Mouse (Mus musculus): Measurements from ENCODE around the gene Nectin2.
"Not testable (repeated sequence)": the region's sequence is repeated elsewhere in the genome, so short reads cannot be mapped to it uniquely, and the experiment has no call there.

Nectin2 gene

GRCm38 (mm10) chr7:19750217-19751069 lies at the start of gene Nectin2:
Gene Nectin2, minus strand, starts transcription at chr7:19750483.
- peak; percentile 68 for DNase-seq (ENCODE audit: low read depth, low spot score)

GRCm38 (mm10) chr7:19796697-19797588 lies 46.7 kb upstream of the Nectin2 start, which contains the start of gene Cblc:
Gene Cblc, minus strand, starts transcription at chr7:19796809.
- DNase-seq (ENCODE audit: low read depth, low spot score), result peak; percentile 88

- no peak for DNase-seq (ENCODE audit: low read depth, low spot score)
These were observed 46.0 kb upstream of the Nectin2 start for GRCm38 (mm10) chr7:19796254-19796653.

GRCm38 (mm10) chr7:19795236-19795635 lies 45.0 kb upstream of the Nectin2 start:
- DNase-seq (ENCODE audit: low read depth, low spot score), result no peak

GRCm38 (mm10) chr7:19792701-19793630 lies 42.7 kb upstream of the Nectin2 start:
- no peak for DNase-seq (ENCODE audit: low read depth, low spot score)

- not testable (repeated sequence) for DNase-seq (ENCODE audit: low read depth, low spot score)
These were observed 41.2 kb upstream of the Nectin2 start for GRCm38 (mm10) chr7:19791504-19791903.

GRCm38 (mm10) chr7:19789904-19790347 lies 39.6 kb upstream of the Nectin2 start:
- peak; percentile 85 for DNase-seq (ENCODE audit: low read depth, low spot score)

GRCm38 (mm10) chr7:19785874-19786458 lies 35.7 kb upstream of the Nectin2 start:
- DNase-seq (ENCODE audit: low read depth, low spot score), result no peak

- DNase-seq (ENCODE audit: low read depth, low spot score), result no peak
These were observed 34.7 kb upstream of the Nectin2 start for GRCm38 (mm10) chr7:19784764-19785535.

GRCm38 (mm10) chr7:19783630-19784029 lies 33.3 kb upstream of the Nectin2 start:
- DNase-seq (ENCODE audit: low read depth, low spot score), result no peak

GRCm38 (mm10) chr7:19782645-19783044 lies 32.4 kb upstream of the Nectin2 start:
- no peak for DNase-seq (ENCODE audit: low read depth, low spot score)

GRCm38 (mm10) chr7:19781741-19782140 lies 31.5 kb upstream of the Nectin2 start:
- no peak for DNase-seq (ENCODE audit: low read depth, low spot score)

GRCm38 (mm10) chr7:19779903-19780302 lies 29.6 kb upstream of the Nectin2 start:
- DNase-seq (ENCODE audit: low read depth, low spot score), result no peak

GRCm38 (mm10) chr7:19778645-19779044 lies 28.4 kb upstream of the Nectin2 start:
- DNase-seq (ENCODE audit: low read depth, low spot score), result no peak

GRCm38 (mm10) chr7:19777049-19777723 lies 26.9 kb upstream of the Nectin2 start:
- DNase-seq (ENCODE audit: low read depth, low spot score), result no peak

- DNase-seq (ENCODE audit: low read depth, low spot score), result no peak
These were observed 21.4 kb upstream of the Nectin2 start for GRCm38 (mm10) chr7:19771682-19772081.

GRCm38 (mm10) chr7:19770984-19771391 lies 20.7 kb upstream of the Nectin2 start, which contains the start of gene Bcam:
Gene Bcam, minus strand, starts transcription at chr7:19771016.
- no peak for DNase-seq (ENCODE audit: low read depth, low spot score)

GRCm38 (mm10) chr7:19770375-19770754 lies 20.1 kb upstream of the Nectin2 start:
- peak; percentile 67 for DNase-seq (ENCODE audit: low read depth, low spot score)

All from CD4-positive helper T cell, adult 2 months (primary cell).